Mouse (Mus musculus): Measurements from ENCODE around the gene Hdgfl3. TPM values are rescaled to one million over a fixed set of nuclear protein-coding genes. Genes with fewer than 3 reads are reported as not detected.

Hdgfl3 gene
- polyA plus RNA-seq, 1 experiment from 2014 or later: 10.0 TPM

- peaks cover 33% of the 10 kb centered on the region for H3K4me1 ChIP-seq
- 36% methylated on average over 8 of the region's 8 CpGs for WGBS
- ATAC-seq (ENCODE audit: extremely low read depth, insufficient number of reproducible peaks, low FRiP score, low TSS enrichment): peak; percentile 12; the same call in 1 of the 2 replicates
- H3K36me3 ChIP-seq: no peaks in the 10 kb centered on the region
- H3K4me2 ChIP-seq: peak overlapping the region; percentile 61
- H3K27me3 ChIP-seq (replicated peaks): peaks cover 11% of the 10 kb centered on the region; the same call in 1 of the 2 replicates
- peak overlapping the region; percentile 31 for H3K4me3 ChIP-seq
- H3K9me3 ChIP-seq: no peaks in the 10 kb centered on the region
- peak overlapping the region; percentile 61 for H3K9ac ChIP-seq
- H3K27ac ChIP-seq (replicated peaks): peak overlapping the region; percentile 74
These were observed 79.5 kb downstream of the Hdgfl3 start for GRCm38 (mm10) chr7:81854568-81855307.

- Histone ChIP-seq H3K4me3 (no peak overlapping the region), H3K27ac (replicated peaks) (no peak overlapping the region), H3K4me1 (peaks cover 21% of the 10 kb centered on the region), H3K4me2 (no peak overlapping the region), H3K36me3 (no peaks in the 10 kb centered on the region), H3K9me3 (no peaks in the 10 kb centered on the region), H3K27me3 (replicated peaks) (0 out of 2 replicates have a peak, but pooled peaks cover 4% of the 10 kb centered on the region), H3K9ac (no peak overlapping the region)
- ATAC-seq (ENCODE audit: extremely low read depth, insufficient number of reproducible peaks, low FRiP score, low TSS enrichment): no peak
- 70% methylated on average over 3 of the region's 3 CpGs for WGBS
These were observed 82.6 kb downstream of the Hdgfl3 start for GRCm38 (mm10) chr7:81851706-81852105.

- H3K4me2 ChIP-seq: no peak overlapping the region
- no peaks in the 10 kb centered on the region for H3K27me3 ChIP-seq (replicated peaks)
- H3K9me3 ChIP-seq: no peaks in the 10 kb centered on the region
- ATAC-seq (ENCODE audit: extremely low read depth, insufficient number of reproducible peaks, low FRiP score, low TSS enrichment): no peak
- peaks cover 19% of the 10 kb centered on the region for H3K4me1 ChIP-seq
- no peaks in the 10 kb centered on the region for H3K36me3 ChIP-seq
- no peak overlapping the region for H3K27ac ChIP-seq (replicated peaks)
- no peak overlapping the region for H3K9ac ChIP-seq
- 73% methylated on average over 6 of the region's 6 CpGs for WGBS
- H3K4me3 ChIP-seq: no peak overlapping the region
These were observed 84.1 kb downstream of the Hdgfl3 start for GRCm38 (mm10) chr7:81850171-81850570.

GRCm38 (mm10) chr7:81849633-81850032 is 84.6 kb downstream of the Hdgfl3 start:
- H3K27ac ChIP-seq (replicated peaks): no peak overlapping the region
- H3K4me1 ChIP-seq: peaks cover 14% of the 10 kb centered on the region
- no peaks in the 10 kb centered on the region for H3K27me3 ChIP-seq (replicated peaks)
- H3K9ac ChIP-seq: no peak overlapping the region
- no peak overlapping the region for H3K4me3 ChIP-seq
- H3K4me2 ChIP-seq: no peak overlapping the region
- H3K36me3 ChIP-seq: no peaks in the 10 kb centered on the region
- ATAC-seq (ENCODE audit: extremely low read depth, insufficient number of reproducible peaks, low FRiP score, low TSS enrichment): no peak
- 83% methylated on average over 7 of the region's 7 CpGs for WGBS
- H3K9me3 ChIP-seq: no peaks in the 10 kb centered on the region

GRCm38 (mm10) chr7:81849214-81849613 is 85.1 kb downstream of the Hdgfl3 start:
- no peak overlapping the region for H3K4me2 ChIP-seq
- H3K36me3 ChIP-seq: no peaks in the 10 kb centered on the region
- H3K4me1 ChIP-seq: peaks cover 10% of the 10 kb centered on the region
- H3K9me3 ChIP-seq: no peaks in the 10 kb centered on the region
- H3K27me3 ChIP-seq (replicated peaks): no peaks in the 10 kb centered on the region
- WGBS: 74% methylated on average over 5 of the region's 5 CpGs
- H3K27ac ChIP-seq (replicated peaks): no peak overlapping the region
- no peak overlapping the region for H3K9ac ChIP-seq
- no peak for ATAC-seq (ENCODE audit: extremely low read depth, insufficient number of reproducible peaks, low FRiP score, low TSS enrichment)
- no peak overlapping the region for H3K4me3 ChIP-seq

GRCm38 (mm10) chr7:81847777-81848176 is 86.5 kb downstream of the Hdgfl3 start:
- Histone ChIP-seq H3K4me1 (peaks cover 7% of the 10 kb centered on the region; the same call in 1 of the 2 replicates), H3K4me2 (no peak overlapping the region), H3K36me3 (no peaks in the 10 kb centered on the region), H3K27ac (replicated peaks) (no peak overlapping the region), H3K27me3 (replicated peaks) (no peaks in the 10 kb centered on the region), H3K4me3 (no peak overlapping the region), H3K9me3 (no peaks in the 10 kb centered on the region), H3K9ac (no peak overlapping the region)
- 54% methylated on average over 4 of the region's 4 CpGs for WGBS
- no peak for ATAC-seq (ENCODE audit: extremely low read depth, insufficient number of reproducible peaks, low FRiP score, low TSS enrichment)

GRCm38 (mm10) chr7:81847010-81847409 is 87.3 kb downstream of the Hdgfl3 start:
- ATAC-seq (ENCODE audit: extremely low read depth, insufficient number of reproducible peaks, low FRiP score, low TSS enrichment): no peak
- Histone ChIP-seq H3K4me3 (no peak overlapping the region), H3K27me3 (replicated peaks) (no peaks in the 10 kb centered on the region), H3K4me2 (no peak overlapping the region), H3K9me3 (no peaks in the 10 kb centered on the region), H3K9ac (no peak overlapping the region), H3K36me3 (no peaks in the 10 kb centered on the region), H3K27ac (replicated peaks) (no peak overlapping the region), H3K4me1 (peaks cover 7% of the 10 kb centered on the region; the same call in 1 of the 2 replicates)
- 36% methylated on average over 8 of the region's 8 CpGs for WGBS

GRCm38 (mm10) chr7:81846008-81846407 is 88.3 kb downstream of the Hdgfl3 start:
- Histone ChIP-seq H3K4me3 (no peak overlapping the region), H3K27ac (replicated peaks) (no peak overlapping the region), H3K9ac (no peak overlapping the region), H3K4me2 (no peak overlapping the region), H3K9me3 (no peaks in the 10 kb centered on the region), H3K36me3 (no peaks in the 10 kb centered on the region), H3K4me1 (peaks cover 12% of the 10 kb centered on the region), H3K27me3 (replicated peaks) (no peaks in the 10 kb centered on the region)
- ATAC-seq (ENCODE audit: extremely low read depth, insufficient number of reproducible peaks, low FRiP score, low TSS enrichment): no peak
- whole genome bisulfite sequencing: 57% methylated on average over 8 of the region's 8 CpGs

- no peak for ATAC-seq (ENCODE audit: extremely low read depth, insufficient number of reproducible peaks, low FRiP score, low TSS enrichment)
- H3K27me3 ChIP-seq (replicated peaks): no peaks in the 10 kb centered on the region
- H3K9ac ChIP-seq: no peak overlapping the region
- WGBS: 71% methylated on average over 3 of the region's 3 CpGs
- no peak overlapping the region for H3K4me2 ChIP-seq
- no peaks in the 10 kb centered on the region for H3K9me3 ChIP-seq
- no peak overlapping the region for H3K27ac ChIP-seq (replicated peaks)
- peaks cover 19% of the 10 kb centered on the region for H3K4me1 ChIP-seq
- H3K4me3 ChIP-seq: no peak overlapping the region
- H3K36me3 ChIP-seq: no peaks in the 10 kb centered on the region
These were observed 89.0 kb downstream of the Hdgfl3 start for GRCm38 (mm10) chr7:81845313-81845712.

GRCm38 (mm10) chr7:81844801-81845200 is 89.5 kb downstream of the Hdgfl3 start:
- Histone ChIP-seq H3K9ac (no peak overlapping the region), H3K9me3 (no peaks in the 10 kb centered on the region), H3K36me3 (no peaks in the 10 kb centered on the region), H3K4me1 (peaks cover 22% of the 10 kb centered on the region), H3K27ac (replicated peaks) (no peak overlapping the region), H3K4me2 (no peak overlapping the region), H3K4me3 (no peak overlapping the region), H3K27me3 (replicated peaks) (no peaks in the 10 kb centered on the region)
- WGBS: 63% methylated on average over 11 of the region's 11 CpGs
- no peak for ATAC-seq (ENCODE audit: extremely low read depth, insufficient number of reproducible peaks, low FRiP score, low TSS enrichment)

GRCm38 (mm10) chr7:81843903-81844302 is 90.4 kb downstream of the Hdgfl3 start:
- no peaks in the 10 kb centered on the region for H3K36me3 ChIP-seq
- WGBS: 79% methylated on average over 8 of the region's 8 CpGs
- H3K27ac ChIP-seq (replicated peaks): no peak overlapping the region
- no peak overlapping the region for H3K4me2 ChIP-seq
- H3K27me3 ChIP-seq (replicated peaks): no peaks in the 10 kb centered on the region
- ATAC-seq (ENCODE audit: extremely low read depth, insufficient number of reproducible peaks, low FRiP score, low TSS enrichment): no peak
- H3K4me3 ChIP-seq: no peak overlapping the region
- H3K4me1 ChIP-seq: peaks cover 22% of the 10 kb centered on the region
- H3K9ac ChIP-seq: no peak overlapping the region
- H3K9me3 ChIP-seq: no peaks in the 10 kb centered on the region

- Histone ChIP-seq H3K9me3 (no peaks in the 10 kb centered on the region), H3K4me1 (peaks cover 22% of the 10 kb centered on the region), H3K27ac (replicated peaks) (no peak overlapping the region), H3K27me3 (replicated peaks) (no peaks in the 10 kb centered on the region), H3K4me3 (no peak overlapping the region), H3K9ac (no peak overlapping the region), H3K36me3 (no peaks in the 10 kb centered on the region), H3K4me2 (no peak overlapping the region)
- WGBS: 44% methylated on average over 1 of the region's 1 CpGs
- ATAC-seq (ENCODE audit: extremely low read depth, insufficient number of reproducible peaks, low FRiP score, low TSS enrichment): no peak
These were observed 91.3 kb downstream of the Hdgfl3 start for GRCm38 (mm10) chr7:81842998-81843397.

All from heart, embryonic 13.5 days (tissue).